Mouse (Mus musculus) myocyte (in vitro differentiated cells): ENCODE results near the gene Slc25a45. TPM values are rescaled to one million over a fixed set of nuclear protein-coding genes. Genes with fewer than 3 reads are reported as not detected.

Source experiments
- H3K27me3 ChIP-seq: one replicate; pipeline ENCODE4 v1.6.1; 2011; ENCODE audit not compliant: control insufficient read depth, insufficient read depth, insufficient read length
- H3K36me3 ChIP-seq: one replicate; pipeline ENCODE4 v1.6.1; 2011; ENCODE audit not compliant: control insufficient read depth, insufficient read depth
- H3K4me2 ChIP-seq: one replicate; pipeline ENCODE4 v1.6.1; 2011; ENCODE audit warnings: low read depth, control low read depth
- H3K4me3 ChIP-seq: one replicate; pipeline ENCODE4 v1.5.1; 2011; ENCODE audit warnings: mild to moderate bottlenecking, control low read depth, moderate library complexity
- H3K79me2 ChIP-seq: one replicate; pipeline ENCODE4 v1.6.1; 2011; ENCODE audit not compliant: control insufficient read depth, insufficient read depth
- H3ac ChIP-seq: one replicate; pipeline ENCODE4 v1.6.1; 2011; ENCODE audit not compliant: control insufficient read depth, insufficient read length
- CEBPB ChIP-seq: IDR thresholded peaks from 2 replicates; pipeline ENCODE4 v1.6.1; 2011; ENCODE audit warnings: mild to moderate bottlenecking, moderate library complexity; ENCODE audit not compliant: poor library complexity, insufficient read depth, severe bottlenecking
- E2F4 ChIP-seq: IDR thresholded peaks from one replicate; pipeline ENCODE4 v1.6.1; 2011; ENCODE audit warnings: mild to moderate bottlenecking, control low read depth, moderate library complexity; ENCODE audit not compliant: insufficient read depth
- MAX ChIP-seq: IDR thresholded peaks from one replicate; pipeline ENCODE4 v1.6.1; 2011; ENCODE audit warnings: low read depth, mild to moderate bottlenecking, control low read depth
- MYOD1 ChIP-seq, 3 experiments: IDR thresholded peaks; one replicate each; pipeline ENCODE4 v1.6.1; 2011; ENCODE audit warnings: control low read depth in 2 of 3, low read depth in 2 of 3, mild to moderate bottlenecking in 2 of 3, moderate library complexity in 1 of 3; ENCODE audit not compliant: insufficient read length in 2 of 3, control insufficient read depth in 1 of 3
- MYOG ChIP-seq, 3 experiments: IDR thresholded peaks; one replicate each; pipeline ENCODE4 v1.6.1; 2011; ENCODE audit warnings: control low read depth in 2 of 3, low read depth in 2 of 3, mild to moderate bottlenecking in 2 of 3; ENCODE audit not compliant: insufficient read length in 2 of 3, control insufficient read depth in 1 of 3, insufficient read depth in 1 of 3
- POLR2A ChIP-seq: IDR thresholded peaks from one replicate; pipeline ENCODE4 v1.6.1; 2011; ENCODE audit warnings: low read depth, mild to moderate bottlenecking, control low read depth, moderate library complexity; ENCODE audit not compliant: insufficient read length
- POLR2AphosphoS2 ChIP-seq: IDR thresholded peaks from one replicate; pipeline ENCODE4 v1.6.1; 2011; ENCODE audit warnings: low read depth, control low read depth; ENCODE audit not compliant: insufficient read length
- REST ChIP-seq: IDR thresholded peaks from one replicate; pipeline ENCODE4 v1.6.1; 2011; ENCODE audit warnings: mild to moderate bottlenecking, control low read depth, moderate library complexity; ENCODE audit not compliant: insufficient read depth, insufficient read length
- SRF ChIP-seq: IDR thresholded peaks from one replicate; pipeline ENCODE4 v1.6.1; 2011; ENCODE audit warnings: low read depth; ENCODE audit not compliant: control insufficient read depth, insufficient read length
- TCF12 ChIP-seq: IDR thresholded peaks from one replicate; pipeline ENCODE4 v1.6.1; 2011; ENCODE audit warnings: mild to moderate bottlenecking, control low read depth; ENCODE audit not compliant: poor library complexity, insufficient read depth, severe bottlenecking
- TCF3 ChIP-seq: IDR thresholded peaks from one replicate; pipeline ENCODE4 v1.6.1; 2011; ENCODE audit warnings: low read depth, control low read depth; ENCODE audit not compliant: insufficient read length
- USF1 ChIP-seq: IDR thresholded peaks from one replicate; pipeline ENCODE4 v1.6.1; 2011; ENCODE audit warnings: low read depth, mild to moderate bottlenecking, control low read depth, moderate library complexity
- polyA plus RNA-seq: library from polyadenylated mRNA; unstranded; fragments of >200 nt; fragmentation: generic; extraction: Trizol; gene quantifications from one replicate; pipeline ENCODE4 v1.2.1, GENCODE M21; 2012; ENCODE audit warnings: missing spikeins

Slc25a45 gene
- polyA plus RNA-seq, 1 experiment, result 5.2 TPM

GRCm38 (mm10) chr19:5893282-5894001, 15.8 kb downstream of the Slc25a45 start:
- peak overlapping the region; percentile 9 for H3K4me3 ChIP-seq
- no peaks in the 10 kb centered on the region for H3K27me3 ChIP-seq
- TF ChIP-seq USF1 (no peak), MYOD1 (IDR thresholded peaks at IDR 0.05; ENCODE audit: control insufficient read depth in 1 of 3, insufficient read length in 2 of 3, low read depth in 2 of 3) (peak in 2 of 3 experiments; percentile 19 to 26), MYOG (IDR thresholded peaks at IDR 0.05; ENCODE audit: control insufficient read depth in 1 of 3, insufficient read depth in 1 of 3, insufficient read length in 2 of 3, low read depth in 2 of 3) (peak in 1 of 3 experiments; percentile 21)
- H3K4me2 ChIP-seq, result peak overlapping the region; percentile 64
- no peak overlapping the region for H3ac ChIP-seq
- peaks cover 21% of the 10 kb centered on the region for H3K36me3 ChIP-seq
- no peaks in the 10 kb centered on the region for H3K79me2 ChIP-seq

DNA sequence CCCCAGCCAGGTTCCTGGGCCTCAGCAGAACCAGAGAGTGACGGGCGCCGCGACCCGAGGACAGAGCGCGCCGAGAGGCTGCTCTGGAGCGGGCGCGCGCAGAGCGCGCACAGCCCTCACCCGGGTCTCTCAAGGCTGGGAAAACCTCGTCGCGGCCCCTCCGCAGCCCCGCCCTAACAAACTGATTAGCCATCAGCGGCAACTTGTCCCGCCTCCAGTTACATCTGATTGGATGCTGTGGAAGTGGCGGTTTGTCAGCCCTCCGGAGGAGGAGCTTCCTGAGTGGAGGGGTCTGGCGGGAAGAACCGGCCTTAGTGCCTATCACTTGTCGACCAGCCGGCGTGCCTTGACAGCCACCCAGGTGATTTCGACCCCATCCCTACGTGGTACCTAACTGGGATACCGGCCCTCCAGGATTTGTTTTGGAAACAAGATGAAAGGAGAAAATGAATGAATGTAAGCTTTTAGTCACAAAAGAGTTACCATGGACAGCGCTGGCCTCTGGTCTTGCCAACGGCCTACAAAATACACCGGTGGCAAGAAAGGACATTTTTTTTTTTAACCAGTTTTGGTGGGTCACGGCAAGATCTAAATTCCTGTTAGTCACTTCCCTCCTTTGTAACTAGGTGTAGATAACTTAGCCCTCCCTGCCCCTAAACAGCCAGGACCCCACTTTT, 16.5 kb downstream of the Slc25a45 start, which contains the start of gene Tigd3:
TSS of gene Tigd3 (minus strand) at position 148 of the 677 bp plus-strand sequence.
- Histone ChIP-seq H3K4me3 (peak within 1 kb of the TSS; percentile 9), H3K36me3 (peaks cover 26% of the 10 kb centered on the region), H3K27me3 (no peaks in the 10 kb centered on the region), H3ac (no peak within 1 kb of the TSS), H3K4me2 (peak within 1 kb of the TSS; percentile 64), H3K79me2 (no peaks in the 10 kb centered on the region)
- TF ChIP-seq E2F4, result peak; percentile 37
- TF ChIP-seq TCF12, result no peak
- no peak for TF ChIP-seq MYOG (IDR thresholded peaks at IDR 0.05; ENCODE audit: control insufficient read depth in 1 of 3, insufficient read depth in 1 of 3, insufficient read length in 2 of 3, low read depth in 2 of 3)
- no peak for TF ChIP-seq CEBPB
- TF ChIP-seq USF1, result no peak
- no peak for TF ChIP-seq SRF
- TF ChIP-seq MAX, result no peak
- TF ChIP-seq POLR2A, result peak; percentile 41
- peak; percentile 81 for TF ChIP-seq POLR2AphosphoS2
- TF ChIP-seq MYOD1 (IDR thresholded peaks at IDR 0.05; ENCODE audit: control insufficient read depth in 1 of 3, insufficient read length in 2 of 3, low read depth in 2 of 3), result no peak
- TF ChIP-seq REST, result peak; percentile 55

GRCm38 (mm10) chr19:5907275-5907674, 29.7 kb downstream of the Slc25a45 start:
- H3K27me3 ChIP-seq, result no peaks in the 10 kb centered on the region
- no peak overlapping the region for H3K4me3 ChIP-seq
- no peak overlapping the region for H3K4me2 ChIP-seq
- TF ChIP-seq E2F4 (no peak), USF1 (no peak), SRF (no peak), CEBPB (no peak)
- no peak overlapping the region for H3ac ChIP-seq
- H3K36me3 ChIP-seq, result peaks cover 43% of the 10 kb centered on the region
- peaks cover 63% of the 10 kb centered on the region for H3K79me2 ChIP-seq

- peak overlapping the region; percentile 96 for H3K4me3 ChIP-seq
- peak overlapping the region; percentile 93 for H3K4me2 ChIP-seq
- H3K36me3 ChIP-seq, result peaks cover 19% of the 10 kb centered on the region
- peaks cover 76% of the 10 kb centered on the region for H3K79me2 ChIP-seq
- H3K27me3 ChIP-seq, result no peaks in the 10 kb centered on the region
- no peak overlapping the region for H3ac ChIP-seq
- TF ChIP-seq USF1 (no peak), MYOD1 (IDR thresholded peaks at IDR 0.05; ENCODE audit: control insufficient read depth in 1 of 3, insufficient read length in 2 of 3, low read depth in 2 of 3) (no peak), E2F4 (no peak), MYOG (IDR thresholded peaks at IDR 0.05; ENCODE audit: control insufficient read depth in 1 of 3, insufficient read depth in 1 of 3, insufficient read length in 2 of 3, low read depth in 2 of 3) (no peak), TCF12 (no peak), MAX (no peak), TCF3 (no peak), REST (no peak), CEBPB (no peak), POLR2AphosphoS2 (no peak), SRF (no peak), POLR2A (no peak)
Observed at GRCm38 (mm10) chr19:5910221-5910620, 32.6 kb downstream of the Slc25a45 start.

DNA sequence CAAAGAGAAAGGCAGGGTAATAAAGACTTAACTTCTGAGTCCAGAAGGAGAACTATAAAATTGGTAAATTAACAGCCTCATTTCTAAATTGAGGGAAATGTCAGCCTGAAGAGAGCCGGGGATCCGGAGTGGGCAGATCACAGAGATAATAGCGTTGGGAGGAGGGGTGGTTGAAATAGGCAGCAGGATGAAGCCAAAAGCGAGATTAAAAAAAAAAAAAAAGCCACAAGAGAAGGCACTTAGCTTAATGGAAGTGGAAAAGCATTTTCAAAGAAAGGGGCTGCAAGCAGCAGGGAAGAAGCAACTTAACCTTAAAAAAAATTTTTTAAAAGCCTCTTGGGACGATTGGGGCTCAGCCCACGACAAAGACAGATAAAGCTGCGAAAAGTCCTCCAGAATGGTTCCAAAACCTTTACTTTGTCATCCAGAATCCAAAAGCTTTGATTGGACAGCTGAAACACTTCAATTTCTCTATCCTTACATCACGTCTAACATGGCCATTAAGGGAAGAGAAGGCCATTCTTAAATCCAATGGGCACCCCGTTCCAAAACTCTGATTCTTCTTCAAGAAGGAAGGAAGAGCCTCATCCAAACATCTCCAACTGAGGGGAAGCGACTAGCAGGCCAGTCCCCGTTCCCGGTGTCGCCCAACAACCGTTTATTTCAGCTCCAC, 34.0 kb downstream of the Slc25a45 start:
- TF ChIP-seq MAX (no peak), POLR2A (peak; percentile 17), CEBPB (0 out of 2 replicates have a peak, but pooled peaks have one; percentile 55), MYOD1 (IDR thresholded peaks at IDR 0.05; ENCODE audit: control insufficient read depth in 1 of 3, insufficient read length in 2 of 3, low read depth in 2 of 3) (no peak), POLR2AphosphoS2 (peak; percentile 12), E2F4 (no peak), TCF12 (no peak)

More for the DNA sequence above, 34.0 kb downstream of the Slc25a45 start:
- H3ac ChIP-seq, result peak overlapping the region; percentile 84
- H3K27me3 ChIP-seq, result no peaks in the 10 kb centered on the region
- H3K4me3 ChIP-seq, result peak overlapping the region; percentile 96
- H3K79me2 ChIP-seq, result peaks cover 70% of the 10 kb centered on the region
- H3K4me2 ChIP-seq, result peak overlapping the region; percentile 93
- peaks cover 11% of the 10 kb centered on the region for H3K36me3 ChIP-seq
